Mouse (Mus musculus) small intestine, adult 2 months (tissue): ENCODE data around the gene Cacna2d4. TPM values are rescaled to one million over a fixed set of nuclear protein-coding genes. Genes with fewer than 3 reads are reported as not detected.

Source experiments
- H3K27ac ChIP-seq: fragments of 200-500 bp; 2 replicates; pipeline ENCODE4 v1.5.1; 2012; ENCODE audit warnings: low read depth, low read length, control low read depth, inconsistent platforms; ENCODE audit not compliant: insufficient read depth
- H3K27me3 ChIP-seq: fragments of 200-500 bp; 2 replicates; pipeline ENCODE4 v1.6.1; 2012; ENCODE audit warnings: mild to moderate bottlenecking, moderate library complexity, low read length, inconsistent platforms; ENCODE audit not compliant: control insufficient read depth, insufficient read depth
- H3K36me3 ChIP-seq: fragments of 200-500 bp; 2 replicates; pipeline ENCODE4 v1.6.1; 2012; ENCODE audit warnings: mild to moderate bottlenecking, low read length, control low read depth, inconsistent platforms; ENCODE audit not compliant: control insufficient read depth, insufficient read depth
- H3K4me1 ChIP-seq: fragments of 200-500 bp; 2 replicates; pipeline ENCODE4 v1.6.1; 2012; ENCODE audit warnings: low read length, inconsistent platforms, mixed read lengths; ENCODE audit not compliant: control insufficient read depth, insufficient read depth, insufficient read length
- H3K4me3 ChIP-seq: fragments of 200-500 bp; 2 replicates; pipeline ENCODE4 v1.5.1; 2012; ENCODE audit warnings: low read depth, mild to moderate bottlenecking, control low read depth, inconsistent platforms, low read length, moderate library complexity
- CTCF ChIP-seq: fragments of 200-500 bp; IDR thresholded peaks from 2 replicates; pipeline ENCODE4 v1.5.1; 2012; ENCODE audit warnings: low read depth, mild to moderate bottlenecking, control low read depth, inconsistent platforms, low read length, moderate library complexity, mixed read lengths; ENCODE audit not compliant: insufficient replicate concordance, insufficient read length; ENCODE audit errors: extremely low read depth
- POLR2A ChIP-seq: fragments of 200-500 bp; IDR thresholded peaks from 2 replicates; pipeline ENCODE4 v1.6.1; 2012; ENCODE audit warnings: low read depth, mild to moderate bottlenecking, control low read depth, inconsistent platforms, low read length, moderate library complexity
- WGBS: fragments of 180-500 bp; shearing (Covaris S2); methylation state at CpG from one replicate; pipeline ENCODE4 v1.1.7; 2018; 5-methylcytosine and 5-hydroxymethylcytosine counted together
- polyA plus RNA-seq: library from polyadenylated mRNA; depleted of rRNA; stranded (reverse); fragments of >200 nt; gene quantifications from 2 replicates; pipeline ENCODE4 v1.2.3, GENCODE M21; 2012

Gene Cacna2d4
- polyA plus RNA-seq, 1 experiment = 0.32 TPM

- WGBS = 20% methylated on average over 5 of the region's 5 CpGs
- TF ChIP-seq CTCF (no peak), POLR2A (no peak)
- H3K27ac ChIP-seq = no peak overlapping the region
Measured at GRCm38 (mm10) chr6:119372237-119372636, 135.9 kb downstream of the Cacna2d4 start.

GRCm38 (mm10) chr6:119373000-119373705, 136.8 kb downstream of the Cacna2d4 start:
- Histone ChIP-seq H3K27me3 (no peaks in the 10 kb centered on the region), H3K36me3 (peaks cover 17% of the 10 kb centered on the region), H3K27ac (no peak overlapping the region), H3K4me1 (peaks cover 12% of the 10 kb centered on the region; the same call in 1 of the 2 replicates), H3K4me3 (no peak overlapping the region)
- no peak for TF ChIP-seq POLR2A
- no peak for TF ChIP-seq CTCF

More at GRCm38 (mm10) chr6:119372237-119372636, 135.9 kb downstream of the Cacna2d4 start:
- Histone ChIP-seq H3K36me3 (peaks cover 23% of the 10 kb centered on the region), H3K4me3 (no peak overlapping the region), H3K4me1 (peaks cover 7% of the 10 kb centered on the region; the same call in 1 of the 2 replicates), H3K27me3 (no peaks in the 10 kb centered on the region)

- TF ChIP-seq CTCF = no peak
- no peak for TF ChIP-seq POLR2A
- Histone ChIP-seq H3K27ac (no peak overlapping the region), H3K36me3 (peaks cover 4% of the 10 kb centered on the region), H3K4me1 (peaks cover 12% of the 10 kb centered on the region; the same call in 1 of the 2 replicates), H3K4me3 (no peak overlapping the region), H3K27me3 (no peaks in the 10 kb centered on the region)
- 71% methylated on average over 5 of the region's 5 CpGs for WGBS
Measured at GRCm38 (mm10) chr6:119375035-119375434, 138.7 kb downstream of the Cacna2d4 start.

- H3K4me3 ChIP-seq = no peak overlapping the region
Measured at GRCm38 (mm10) chr6:119377613-119378012, 141.3 kb downstream of the Cacna2d4 start.

GRCm38 (mm10) chr6:119378631-119379030, 142.3 kb downstream of the Cacna2d4 start:
- no peaks in the 10 kb centered on the region for H3K27me3 ChIP-seq
- H3K36me3 ChIP-seq = peaks cover 2% of the 10 kb centered on the region; the same call in 1 of the 2 replicates
- TF ChIP-seq POLR2A = no peak
- no peak for TF ChIP-seq CTCF
- peaks cover 12% of the 10 kb centered on the region; the same call in 1 of the 2 replicates for H3K4me1 ChIP-seq
- H3K4me3 ChIP-seq = no peak overlapping the region
- H3K27ac ChIP-seq = no peak overlapping the region
- WGBS = 87% methylated on average over 1 of the region's 1 CpGs

More at GRCm38 (mm10) chr6:119377613-119378012, 141.3 kb downstream of the Cacna2d4 start:
- no peak for TF ChIP-seq CTCF
- TF ChIP-seq POLR2A = no peak
- WGBS = 15% methylated on average over 2 of the region's 2 CpGs
- Histone ChIP-seq H3K4me1 (peaks cover 12% of the 10 kb centered on the region; the same call in 1 of the 2 replicates), H3K27ac (no peak overlapping the region), H3K36me3 (peaks cover 2% of the 10 kb centered on the region; the same call in 1 of the 2 replicates), H3K27me3 (no peaks in the 10 kb centered on the region)

GRCm38 (mm10) chr6:119385668-119386067, 149.3 kb downstream of the Cacna2d4 start:
- no peak for TF ChIP-seq CTCF
- no peak for TF ChIP-seq POLR2A

GRCm38 (mm10) chr6:119386421-119386820, 150.1 kb downstream of the Cacna2d4 start:
- Histone ChIP-seq H3K4me3 (no peak overlapping the region), H3K27me3 (no peaks in the 10 kb centered on the region), H3K36me3 (0 out of 2 replicates have a peak, but pooled peaks cover 1% of the 10 kb centered on the region), H3K4me1 (peaks cover 15% of the 10 kb centered on the region; the same call in 1 of the 2 replicates), H3K27ac (no peak overlapping the region)
- TF ChIP-seq POLR2A = no peak
- TF ChIP-seq CTCF = no peak
- 39% methylated on average over 4 of the region's 4 CpGs for WGBS

More at GRCm38 (mm10) chr6:119385668-119386067, 149.3 kb downstream of the Cacna2d4 start:
- H3K4me3 ChIP-seq = no peak overlapping the region
- H3K27ac ChIP-seq = no peak overlapping the region
- H3K4me1 ChIP-seq = peaks cover 15% of the 10 kb centered on the region; the same call in 1 of the 2 replicates
- 45% methylated on average over 1 of the region's 1 CpGs for WGBS
- H3K27me3 ChIP-seq = no peaks in the 10 kb centered on the region
- H3K36me3 ChIP-seq = 0 out of 2 replicates have a peak, but pooled peaks cover 1% of the 10 kb centered on the region
